Mouse (Mus musculus) kidney, embryonic 15.5 days (tissue): ENCODE data around the gene Ifngr1. TPM values are rescaled to one million over a fixed set of nuclear protein-coding genes. Genes with fewer than 3 reads are reported as not detected.

Experiments used
- ATAC-seq: fragments of 200-750 bp; cut with Nextera tagmentation; replicated peaks from 2 replicates; pipeline ENCODE4 v1.8.0; 2017; ENCODE audit warnings: moderate TSS enrichment; ENCODE audit not compliant: low FRiP score
- H3K27ac ChIP-seq: fragments of 300-500 bp; sonication (generic); 2 replicates; pipeline ENCODE4 v1.5.1; 2015; ENCODE audit warnings: mild to moderate bottlenecking, inconsistent platforms
- H3K27me3 ChIP-seq: fragments of 300-500 bp; sonication (generic); 2 replicates; pipeline ENCODE4 v1.6.1; 2015; ENCODE audit warnings: inconsistent platforms
- H3K36me3 ChIP-seq: fragments of 300-500 bp; sonication (generic); 2 replicates; pipeline ENCODE4 v1.6.1; 2015; ENCODE audit warnings: inconsistent platforms
- H3K4me1 ChIP-seq: fragments of 300-500 bp; sonication (generic); 2 replicates; pipeline ENCODE4 v1.6.1; 2015; ENCODE audit warnings: inconsistent platforms
- H3K4me2 ChIP-seq: fragments of 300-500 bp; sonication (generic); 2 replicates; pipeline ENCODE4 v1.6.1; 2015; ENCODE audit warnings: moderate library complexity, mild to moderate bottlenecking, inconsistent platforms
- H3K4me3 ChIP-seq: fragments of 300-500 bp; sonication (generic); replicated peaks from 2 replicates; pipeline ENCODE4 v1.5.1; 2015; ENCODE audit warnings: mild to moderate bottlenecking, inconsistent platforms
- H3K9ac ChIP-seq: fragments of 300-500 bp; sonication (generic); 2 replicates; pipeline ENCODE4 v1.6.1; 2015; ENCODE audit warnings: mild to moderate bottlenecking, inconsistent platforms
- H3K9me3 ChIP-seq: fragments of 300-500 bp; sonication (generic); replicated peaks from 2 replicates; pipeline ENCODE4 v1.6.1; 2016; ENCODE audit warnings: inconsistent platforms
- WGBS: fragments of 180-500 bp; shearing (Covaris S2); methylation state at CpG from one replicate; pipeline ENCODE4 v1.1.7; 2015; ENCODE audit warnings: mixed read lengths; 5-methylcytosine and 5-hydroxymethylcytosine counted together
- polyA plus RNA-seq: library from polyadenylated mRNA; unstranded; fragments of >200 nt; fragmentation: Nextera tagmentation; extraction: Ambion mirVana; gene quantifications from 2 replicates; pipeline ENCODE4 v1.2.1, GENCODE M21; 2015

Ifngr1 gene
- 54.0 and 58.1 TPM in 2 replicates for polyA plus RNA-seq

- peak within 1 kb of the TSS; percentile 80 for H3K9ac ChIP-seq
- H3K9me3 ChIP-seq: no peaks in the 10 kb centered on the region
- H3K4me2 ChIP-seq: peak within 1 kb of the TSS; percentile 60
- peak within 1 kb of the TSS; percentile 83 for H3K4me3 ChIP-seq
- H3K27me3 ChIP-seq: no peaks in the 10 kb centered on the region
- peak; percentile 99 for ATAC-seq
- under 1% methylated on average over 52 of the region's 52 CpGs for WGBS
- peaks cover 25% of the 10 kb centered on the region for H3K4me1 ChIP-seq
- H3K36me3 ChIP-seq: no peaks in the 10 kb centered on the region
- H3K27ac ChIP-seq: peak within 1 kb of the TSS; percentile 91
Measured at GRCm38 (mm10) chr10:19591641-19592441, at the start of gene Ifngr1. Gene Ifngr1 (plus strand): TSS chr10:19591949.

- Histone ChIP-seq H3K27ac (no peak overlapping the region), H3K9me3 (no peaks in the 10 kb centered on the region), H3K9ac (no peak overlapping the region), H3K36me3 (no peaks in the 10 kb centered on the region), H3K27me3 (no peaks in the 10 kb centered on the region), H3K4me1 (no peaks in the 10 kb centered on the region), H3K4me2 (no peak overlapping the region), H3K4me3 (no peak overlapping the region)
- 85% methylated on average over 1 of the region's 1 CpGs for WGBS
- ATAC-seq: no peak
Measured at GRCm38 (mm10) chr10:19546825-19547224, 44.9 kb upstream of the Ifngr1 start.

- Histone ChIP-seq H3K36me3 (no peaks in the 10 kb centered on the region), H3K27ac (no peak overlapping the region), H3K4me2 (no peak overlapping the region), H3K27me3 (no peaks in the 10 kb centered on the region), H3K4me3 (no peak overlapping the region), H3K9me3 (no peaks in the 10 kb centered on the region), H3K9ac (no peak overlapping the region), H3K4me1 (no peaks in the 10 kb centered on the region)
- WGBS: 72% methylated on average over 1 of the region's 1 CpGs
- ATAC-seq: no peak
Measured at GRCm38 (mm10) chr10:19548016-19548415, 43.7 kb upstream of the Ifngr1 start.

- no peak for ATAC-seq
- Histone ChIP-seq H3K4me1 (no peaks in the 10 kb centered on the region), H3K27ac (no peak overlapping the region), H3K36me3 (no peaks in the 10 kb centered on the region), H3K4me3 (no peak overlapping the region), H3K9me3 (no peaks in the 10 kb centered on the region), H3K27me3 (no peaks in the 10 kb centered on the region), H3K9ac (no peak overlapping the region), H3K4me2 (no peak overlapping the region)
- 90% methylated on average over 2 of the region's 2 CpGs for WGBS
Measured at GRCm38 (mm10) chr10:19548491-19548890, 43.3 kb upstream of the Ifngr1 start.

- H3K4me2 ChIP-seq: no peak overlapping the region
- H3K27me3 ChIP-seq: no peaks in the 10 kb centered on the region
- ATAC-seq: no peak
- no peaks in the 10 kb centered on the region for H3K9me3 ChIP-seq
- no peaks in the 10 kb centered on the region for H3K36me3 ChIP-seq
- no peak overlapping the region for H3K27ac ChIP-seq
- H3K4me1 ChIP-seq: no peaks in the 10 kb centered on the region
- no peak overlapping the region for H3K4me3 ChIP-seq
- no peak overlapping the region for H3K9ac ChIP-seq
- WGBS: 90% methylated on average over 3 of the region's 3 CpGs
Measured at GRCm38 (mm10) chr10:19551585-19551984, 40.2 kb upstream of the Ifngr1 start.

- Histone ChIP-seq H3K27ac (no peak overlapping the region), H3K4me2 (no peak overlapping the region), H3K4me3 (no peak overlapping the region), H3K4me1 (no peaks in the 10 kb centered on the region), H3K9me3 (no peaks in the 10 kb centered on the region), H3K36me3 (no peaks in the 10 kb centered on the region), H3K9ac (no peak overlapping the region), H3K27me3 (no peaks in the 10 kb centered on the region)
- no peak for ATAC-seq
- 69% methylated on average over 2 of the region's 2 CpGs for WGBS
Measured at GRCm38 (mm10) chr10:19553857-19554256, 37.9 kb upstream of the Ifngr1 start.

- Histone ChIP-seq H3K27me3 (no peaks in the 10 kb centered on the region), H3K36me3 (no peaks in the 10 kb centered on the region), H3K4me3 (no peak overlapping the region), H3K4me2 (no peak overlapping the region), H3K27ac (no peak overlapping the region), H3K4me1 (no peaks in the 10 kb centered on the region), H3K9ac (no peak overlapping the region), H3K9me3 (no peaks in the 10 kb centered on the region)
- ATAC-seq: no peak
- WGBS: 85% methylated on average over 4 of the region's 4 CpGs
Measured at GRCm38 (mm10) chr10:19557696-19558095, 34.1 kb upstream of the Ifngr1 start.

GRCm38 (mm10) chr10:19559565-19560165 is 32.1 kb upstream of the Ifngr1 start:
- no peak for ATAC-seq
- 73% methylated on average over 8 of the region's 8 CpGs for WGBS
- no peak overlapping the region for H3K9ac ChIP-seq
- H3K4me1 ChIP-seq: no peaks in the 10 kb centered on the region
- H3K36me3 ChIP-seq: no peaks in the 10 kb centered on the region
- no peak overlapping the region for H3K4me2 ChIP-seq
- H3K4me3 ChIP-seq: no peak overlapping the region
- H3K27me3 ChIP-seq: no peaks in the 10 kb centered on the region
- H3K27ac ChIP-seq: no peak overlapping the region
- H3K9me3 ChIP-seq: no peaks in the 10 kb centered on the region

- no peak for ATAC-seq
- Histone ChIP-seq H3K4me3 (no peak overlapping the region), H3K27ac (no peak overlapping the region), H3K27me3 (no peaks in the 10 kb centered on the region), H3K9me3 (no peaks in the 10 kb centered on the region), H3K9ac (no peak overlapping the region), H3K4me1 (no peaks in the 10 kb centered on the region), H3K4me2 (no peak overlapping the region), H3K36me3 (no peaks in the 10 kb centered on the region)
- 96% methylated on average over 3 of the region's 3 CpGs for WGBS
Measured at GRCm38 (mm10) chr10:19562598-19562997, 29.2 kb upstream of the Ifngr1 start.

- 86% methylated on average over 1 of the region's 1 CpGs for whole genome bisulfite sequencing
- Histone ChIP-seq H3K4me3 (no peak overlapping the region), H3K4me2 (no peak overlapping the region), H3K4me1 (no peaks in the 10 kb centered on the region), H3K27ac (no peak overlapping the region), H3K9ac (no peak overlapping the region), H3K27me3 (no peaks in the 10 kb centered on the region), H3K9me3 (no peaks in the 10 kb centered on the region), H3K36me3 (no peaks in the 10 kb centered on the region)
- ATAC-seq: no peak
Measured at GRCm38 (mm10) chr10:19563443-19563861, 28.3 kb upstream of the Ifngr1 start.

- Histone ChIP-seq H3K4me1 (no peaks in the 10 kb centered on the region), H3K9ac (no peak overlapping the region), H3K27ac (no peak overlapping the region), H3K9me3 (no peaks in the 10 kb centered on the region), H3K4me3 (no peak overlapping the region), H3K27me3 (no peaks in the 10 kb centered on the region), H3K4me2 (no peak overlapping the region), H3K36me3 (no peaks in the 10 kb centered on the region)
- no peak for ATAC-seq
- 98% methylated on average over 4 of the region's 4 CpGs for WGBS
Measured at GRCm38 (mm10) chr10:19567481-19567880, 24.3 kb upstream of the Ifngr1 start.

GRCm38 (mm10) chr10:19570288-19570687 is 21.5 kb upstream of the Ifngr1 start:
- Histone ChIP-seq H3K4me3 (no peak overlapping the region), H3K27me3 (no peaks in the 10 kb centered on the region), H3K9ac (no peak overlapping the region), H3K4me1 (no peaks in the 10 kb centered on the region), H3K9me3 (no peaks in the 10 kb centered on the region), H3K4me2 (no peak overlapping the region), H3K27ac (no peak overlapping the region), H3K36me3 (no peaks in the 10 kb centered on the region)
- no peak for ATAC-seq
- 84% methylated on average over 4 of the region's 4 CpGs for WGBS
